Mouse (Mus musculus): Measurements from ENCODE around the gene Gm38655. TPM values are rescaled to one million over a fixed set of nuclear protein-coding genes. Genes with fewer than 3 reads are reported as not detected.

Gm38655 gene
- polyA plus RNA-seq, 1 experiment from 2014 or later, result 0.31 TPM

DNA sequence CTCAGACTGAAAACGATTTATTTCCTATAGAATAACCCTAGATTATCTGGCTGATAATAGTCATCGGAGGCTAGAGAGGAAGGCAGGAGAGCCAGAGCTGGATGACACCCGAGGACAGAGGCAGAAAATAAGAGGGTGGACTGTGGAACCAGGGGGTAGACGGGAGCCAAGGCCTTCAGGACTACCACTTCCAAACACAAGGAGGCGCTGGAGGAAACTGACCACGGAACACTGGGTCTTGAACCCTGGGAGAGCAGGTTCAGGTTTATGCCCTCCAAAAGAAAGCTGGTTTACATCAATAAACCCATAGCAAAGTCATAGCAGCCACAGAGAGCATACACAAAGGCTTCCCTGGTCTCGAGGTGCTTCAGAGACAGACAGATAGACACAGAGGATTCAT, 51.3 kb downstream of the Gm38655 start:
- Histone ChIP-seq H3K4me3 (no peak overlapping the region), H3K9ac (no peak overlapping the region), H3K36me3 (no peaks in the 10 kb centered on the region), H3K27me3 (no peaks in the 10 kb centered on the region; the same call in 1 of the 2 replicates), H3K4me2 (no peak overlapping the region), H3K27ac (no peak overlapping the region), H3K9me3 (no peaks in the 10 kb centered on the region), H3K4me1 (peaks cover 7% of the 10 kb centered on the region)
- 31% methylated on average over 7 of the region's 7 CpGs for WGBS
- no peak for ATAC-seq (ENCODE audit: insufficient number of reproducible peaks, insufficient read depth, low FRiP score, low TSS enrichment, low read depth)

Other genes starting within 250 kb of the Gm38655 start
- gene Mapk8ip3, start 238.5 kb downstream of the Gm38655 start, polyA plus RNA-seq (2015; fragmentation: Nextera tagmentation; extraction: Ambion mirVana), result 41.6 and 43.0 TPM in 2 replicates
- gene Jpt2, start 214.8 kb downstream of the Gm38655 start, polyA plus RNA-seq (2015; fragmentation: Nextera tagmentation; extraction: Ambion mirVana), result 217 and 236 TPM in 2 replicates
- 8.5 and 9.7 TPM in 2 replicates for gene Cramp1l, start 159.7 kb downstream of the Gm38655 start, polyA plus RNA-seq (2015; fragmentation: Nextera tagmentation; extraction: Ambion mirVana)
- gene Ift140, start 159.4 kb downstream of the Gm38655 start, polyA plus RNA-seq (2015; fragmentation: Nextera tagmentation; extraction: Ambion mirVana), result 22.0 and 26.2 TPM in 2 replicates
- 15.2 and 18.4 TPM in 2 replicates for gene Tmem204, start 91.9 kb downstream of the Gm38655 start, polyA plus RNA-seq (2015; fragmentation: Nextera tagmentation; extraction: Ambion mirVana)
- 48.1 and 53.5 TPM in 2 replicates for gene Telo2, start 59.5 kb downstream of the Gm38655 start, polyA plus RNA-seq (2015; fragmentation: Nextera tagmentation; extraction: Ambion mirVana)
- gene Ptx4, start 54.7 kb downstream of the Gm38655 start, polyA plus RNA-seq (2015; fragmentation: Nextera tagmentation; extraction: Ambion mirVana), result 0.83 and 1.2 TPM in 2 replicates
- 26.0 and 27.8 TPM in 2 replicates for gene Clcn7, start 42.1 kb downstream of the Gm38655 start, polyA plus RNA-seq (2015; fragmentation: Nextera tagmentation; extraction: Ambion mirVana)
- not detected in 2 replicates for gene Ccdc154, start 13.0 kb downstream of the Gm38655 start, polyA plus RNA-seq (2015; fragmentation: Nextera tagmentation; extraction: Ambion mirVana)
- 34.9 and 35.5 TPM in 2 replicates for gene BC003965, start 9.1 kb upstream of the Gm38655 start, polyA plus RNA-seq (2015; fragmentation: Nextera tagmentation; extraction: Ambion mirVana)
- 9.7 and 11.8 TPM in 2 replicates for gene Unkl, start 12.9 kb upstream of the Gm38655 start, polyA plus RNA-seq (2015; fragmentation: Nextera tagmentation; extraction: Ambion mirVana)
- 33.9 and 34.3 TPM in 2 replicates for gene Gnptg, start 64.7 kb upstream of the Gm38655 start, polyA plus RNA-seq (2015; fragmentation: Nextera tagmentation; extraction: Ambion mirVana)
- gene Tsr3, start 64.7 kb upstream of the Gm38655 start, polyA plus RNA-seq (2015; fragmentation: Nextera tagmentation; extraction: Ambion mirVana), result 54.4 and 57.2 TPM in 2 replicates
- gene Baiap3, start 80.9 kb upstream of the Gm38655 start, polyA plus RNA-seq (2015; fragmentation: Nextera tagmentation; extraction: Ambion mirVana), result 1.8 and 2.2 TPM in 2 replicates
- gene Ube2i, start 99.2 kb upstream of the Gm38655 start, polyA plus RNA-seq (2015; fragmentation: Nextera tagmentation; extraction: Ambion mirVana), result 631 and 713 TPM in 2 replicates
- 0.51 and 0.79 TPM in 2 replicates for gene Prss34, start 122.9 kb upstream of the Gm38655 start, polyA plus RNA-seq (2015; fragmentation: Nextera tagmentation; extraction: Ambion mirVana)
- not detected in 2 replicates for gene Prss28, start 133.2 kb upstream of the Gm38655 start, polyA plus RNA-seq (2015; fragmentation: Nextera tagmentation; extraction: Ambion mirVana)
- not detected in 2 replicates for gene Prss29, start 143.2 kb upstream of the Gm38655 start, polyA plus RNA-seq (2015; fragmentation: Nextera tagmentation; extraction: Ambion mirVana)
- 0.21 and 0.23 TPM in 2 replicates for gene Tpsab1, start 170.1 kb upstream of the Gm38655 start, polyA plus RNA-seq (2015; fragmentation: Nextera tagmentation; extraction: Ambion mirVana)
- gene Tpsb2, start 190.8 kb upstream of the Gm38655 start, polyA plus RNA-seq (2015; fragmentation: Nextera tagmentation; extraction: Ambion mirVana), result 0.95 and 3.7 TPM in 2 replicates
- gene Tpsg1, start 193.8 kb upstream of the Gm38655 start, polyA plus RNA-seq (2015; fragmentation: Nextera tagmentation; extraction: Ambion mirVana), result 1.0 and 2.2 TPM in 2 replicates